Mouse (Mus musculus): ENCODE measurements around the gene Gopc.

- no peak for TF ChIP-seq CTCF (conservative IDR thresholded peaks at IDR 0.05; ENCODE audit: low read length)
- TF ChIP-seq POU5F1 (IDR thresholded peaks at IDR 0.05; ENCODE audit: borderline replicate concordance, low read length) = no peak
- TF ChIP-seq NANOG (IDR thresholded peaks at IDR 0.05; ENCODE audit: borderline replicate concordance, low read length) = no peak
Observed at GRCm38 (mm10) chr10:52377813-52378212, 4.1 kb downstream of the Gopc start.
